Mouse (Mus musculus) midbrain, embryonic 10.5 days (tissue): ENCODE measurements around the gene Gm21858. TPM values are rescaled to one million over a fixed set of nuclear protein-coding genes. Genes with fewer than 3 reads are reported as not detected.
"Not testable (repeated sequence)": the region's sequence is repeated elsewhere in the genome, so short reads cannot be mapped to it uniquely, and the experiment has no call there.

Source experiments
- DNase-seq: peaks from one replicate; pipeline ENCODE4 v3.0.0-alpha.2; 2017; ENCODE audit warnings: low spot score
- H3K27ac ChIP-seq: fragments of 300-500 bp; sonication (generic); replicated peaks from 2 replicates; pipeline ENCODE4 v1.5.1; 2016; ENCODE audit warnings: mild to moderate bottlenecking
- H3K27me3 ChIP-seq: fragments of 300-500 bp; sonication (generic); 2 replicates; pipeline ENCODE4 v1.6.1; 2016; ENCODE audit warnings: low read depth, mild to moderate bottlenecking; ENCODE audit not compliant: poor library complexity, severe bottlenecking
- H3K36me3 ChIP-seq: fragments of 300-500 bp; sonication (generic); 2 replicates; pipeline ENCODE4 v1.6.1; 2016; ENCODE audit warnings: mild to moderate bottlenecking, moderate library complexity
- H3K4me1 ChIP-seq: fragments of 300-500 bp; sonication (generic); 2 replicates; pipeline ENCODE4 v1.6.1; 2016
- H3K4me3 ChIP-seq: fragments of 300-500 bp; sonication (generic); 2 replicates; pipeline ENCODE4 v1.5.1; 2016; ENCODE audit warnings: mild to moderate bottlenecking, moderate library complexity
- H3K9me3 ChIP-seq: fragments of 300-500 bp; sonication (generic); replicated peaks from 2 replicates; pipeline ENCODE4 v1.6.1; 2016; ENCODE audit warnings: mild to moderate bottlenecking
- WGBS: fragments of 180-500 bp; shearing (Covaris S2); methylation state at CpG from one replicate; pipeline ENCODE4 v1.1.7; 2016; 5-methylcytosine and 5-hydroxymethylcytosine counted together
- polyA plus RNA-seq: library from polyadenylated mRNA; unstranded; fragments of >200 nt; fragmentation: Nextera tagmentation; extraction: Ambion mirVana; gene quantifications from 2 replicates; pipeline ENCODE4 v1.2.1, GENCODE M21; 2016

Gm21858 gene
- polyA plus RNA-seq = not detected in 2 replicates

GRCm38 (mm10) chrY:55731456-55731855, at the start of gene Gm21858:
Gene Gm21858, plus strand, starts transcription at chrY:55731756.
- WGBS = no CpG with 5 or more reads among the region's 6 CpGs
- H3K36me3 ChIP-seq, DNase-seq, H3K27me3 ChIP-seq, H3K4me3 ChIP-seq, H3K4me1 ChIP-seq, H3K27ac ChIP-seq, H3K9me3 ChIP-seq: not testable (repeated sequence)
